Mouse (Mus musculus) kidney, embryonic 14.5 days (tissue): ENCODE results near the gene Eri3. TPM values are rescaled to one million over a fixed set of nuclear protein-coding genes. Genes with fewer than 3 reads are reported as not detected.
A peak's percentile ranks its signal among the peaks of the same experiment; 100 is the strongest.

ENCODE experiments used
- ATAC-seq: fragments of 200-750 bp; cut with Nextera tagmentation; 2 replicates; pipeline ENCODE4 v1.8.0; 2017; ENCODE audit warnings: moderate number of reproducible peaks, mild to moderate bottlenecking, moderate TSS enrichment, moderate library complexity; ENCODE audit not compliant: low FRiP score, low TSS enrichment
- H3K27ac ChIP-seq: fragments of 300-500 bp; sonication (generic); 2 replicates; pipeline ENCODE4 v1.5.1; 2014; ENCODE audit warnings: low read depth, mild to moderate bottlenecking, low read length, moderate library complexity, mixed read lengths
- H3K27me3 ChIP-seq: fragments of 300-500 bp; sonication (generic); 2 replicates; pipeline ENCODE4 v1.6.1; 2014; ENCODE audit warnings: mild to moderate bottlenecking, low read length; ENCODE audit not compliant: control insufficient read depth, insufficient read depth
- H3K36me3 ChIP-seq: fragments of 300-500 bp; sonication (generic); 2 replicates; pipeline ENCODE4 v1.6.1; 2014; ENCODE audit warnings: low read length, mixed read lengths; ENCODE audit not compliant: control insufficient read depth, insufficient read depth
- H3K4me1 ChIP-seq: fragments of 300-500 bp; sonication (generic); 2 replicates; pipeline ENCODE4 v1.6.1; 2014; ENCODE audit warnings: low read length, mixed read lengths; ENCODE audit not compliant: control insufficient read depth, insufficient read depth
- H3K4me2 ChIP-seq: fragments of 300-500 bp; sonication (generic); replicated peaks from 2 replicates; pipeline ENCODE4 v1.6.1; 2014; ENCODE audit warnings: low read depth, mild to moderate bottlenecking, low read length
- H3K4me3 ChIP-seq: fragments of 300-500 bp; sonication (generic); 2 replicates; pipeline ENCODE4 v1.5.1; 2014; ENCODE audit warnings: mild to moderate bottlenecking, low read length
- H3K9ac ChIP-seq: fragments of 300-500 bp; sonication (generic); 2 replicates; pipeline ENCODE4 v1.6.1; 2014; ENCODE audit warnings: low read depth, mild to moderate bottlenecking, low read length, moderate library complexity
- H3K9me3 ChIP-seq: fragments of 300-500 bp; sonication (generic); 2 replicates; pipeline ENCODE4 v1.6.1; 2016; ENCODE audit warnings: low read length; ENCODE audit not compliant: control insufficient read depth
- WGBS: fragments of 180-500 bp; shearing (Covaris S2); extraction: QIAGEN DNeasy Blood & Tissue Kit; methylation state at CpG from one replicate; pipeline ENCODE4 v1.1.7; 2014; 5-methylcytosine and 5-hydroxymethylcytosine counted together
- polyA plus RNA-seq: library from polyadenylated mRNA; unstranded; fragments of >200 nt; fragmentation: Nextera tagmentation; extraction: Ambion mirVana; gene quantifications from 2 replicates; pipeline ENCODE4 v1.2.1, GENCODE M21; 2014

The Eri3 gene
- polyA plus RNA-seq = 138 and 161 TPM in 2 replicates

GRCm38 (mm10) chr4:117550140-117550851 is at the start of gene Eri3:
Gene Eri3 (plus strand): TSS chr4:117550365.
- WGBS = under 1% methylated on average over 50 of the region's 53 CpGs
- peak within 1 kb of the TSS; percentile 92 for H3K4me3 ChIP-seq
- peak within 1 kb of the TSS; percentile 74 for H3K27ac ChIP-seq
- peak within 1 kb of the TSS; percentile 89 for H3K9ac ChIP-seq
- H3K27me3 ChIP-seq = no peaks in the 10 kb centered on the region
- H3K4me1 ChIP-seq = peaks cover 8% of the 10 kb centered on the region; the same call in 1 of the 2 replicates
- ATAC-seq = peak; percentile 99
- H3K9me3 ChIP-seq = no peaks in the 10 kb centered on the region
- peak within 1 kb of the TSS; percentile 86 for H3K4me2 ChIP-seq
- H3K36me3 ChIP-seq = no peaks in the 10 kb centered on the region

- Histone ChIP-seq H3K4me3 (no peak overlapping the region), H3K9me3 (no peaks in the 10 kb centered on the region), H3K36me3 (no peaks in the 10 kb centered on the region), H3K4me1 (no peaks in the 10 kb centered on the region), H3K4me2 (no peak overlapping the region), H3K9ac (no peak overlapping the region), H3K27me3 (no peaks in the 10 kb centered on the region; the same call in 1 of the 2 replicates), H3K27ac (no peak overlapping the region)
- WGBS = 86% methylated on average over 4 of the region's 4 CpGs
- no peak for ATAC-seq
Observed at GRCm38 (mm10) chr4:117518246-117518645, 31.9 kb upstream of the Eri3 start.

GRCm38 (mm10) chr4:117521350-117521749 is 28.8 kb upstream of the Eri3 start:
- H3K4me2 ChIP-seq = no peak overlapping the region
- no peaks in the 10 kb centered on the region for H3K36me3 ChIP-seq
- no peak overlapping the region for H3K9ac ChIP-seq
- no peak for ATAC-seq
- WGBS = 73% methylated on average over 2 of the region's 2 CpGs
- no peaks in the 10 kb centered on the region for H3K4me1 ChIP-seq
- H3K27me3 ChIP-seq = no peaks in the 10 kb centered on the region; the same call in 1 of the 2 replicates
- H3K9me3 ChIP-seq = no peaks in the 10 kb centered on the region
- no peak overlapping the region for H3K4me3 ChIP-seq
- no peak overlapping the region for H3K27ac ChIP-seq

- Histone ChIP-seq H3K4me3 (no peak overlapping the region), H3K36me3 (no peaks in the 10 kb centered on the region), H3K27ac (no peak overlapping the region), H3K4me2 (no peak overlapping the region), H3K9ac (no peak overlapping the region), H3K9me3 (no peaks in the 10 kb centered on the region), H3K27me3 (peaks cover 9% of the 10 kb centered on the region), H3K4me1 (no peaks in the 10 kb centered on the region)
- WGBS = 93% methylated on average over 5 of the region's 5 CpGs
- no peak for ATAC-seq
Observed at GRCm38 (mm10) chr4:117525990-117526389, 24.2 kb upstream of the Eri3 start.

GRCm38 (mm10) chr4:117527116-117527899 is 22.9 kb upstream of the Eri3 start:
- no peaks in the 10 kb centered on the region for H3K36me3 ChIP-seq
- no peak overlapping the region for H3K27ac ChIP-seq
- no peaks in the 10 kb centered on the region for H3K9me3 ChIP-seq
- WGBS = 41% methylated on average over 9 of the region's 9 CpGs
- H3K9ac ChIP-seq = no peak overlapping the region
- no peak overlapping the region for H3K4me2 ChIP-seq
- peaks cover 9% of the 10 kb centered on the region for H3K27me3 ChIP-seq
- no peak overlapping the region for H3K4me3 ChIP-seq
- H3K4me1 ChIP-seq = no peaks in the 10 kb centered on the region
- no peak for ATAC-seq

GRCm38 (mm10) chr4:117527952-117528351 is 22.2 kb upstream of the Eri3 start:
- no peaks in the 10 kb centered on the region for H3K4me1 ChIP-seq
- no peak overlapping the region for H3K9ac ChIP-seq
- no peak overlapping the region for H3K4me2 ChIP-seq
- no peak overlapping the region for H3K27ac ChIP-seq
- H3K27me3 ChIP-seq = peaks cover 9% of the 10 kb centered on the region; the same call in 1 of the 2 replicates
- no peaks in the 10 kb centered on the region for H3K9me3 ChIP-seq
- 28% methylated on average over 1 of the region's 1 CpGs for whole genome bisulfite sequencing
- H3K36me3 ChIP-seq = no peaks in the 10 kb centered on the region
- no peak overlapping the region for H3K4me3 ChIP-seq
- ATAC-seq = peak; percentile 71

GRCm38 (mm10) chr4:117529843-117530242 is 20.3 kb upstream of the Eri3 start:
- peaks cover 9% of the 10 kb centered on the region; the same call in 1 of the 2 replicates for H3K27me3 ChIP-seq
- no peaks in the 10 kb centered on the region for H3K9me3 ChIP-seq
- H3K4me2 ChIP-seq = no peak overlapping the region
- ATAC-seq = no peak
- no peak overlapping the region for H3K9ac ChIP-seq
- no peak overlapping the region for H3K27ac ChIP-seq
- H3K4me1 ChIP-seq = no peaks in the 10 kb centered on the region
- no peak overlapping the region for H3K4me3 ChIP-seq
- 82% methylated on average over 4 of the region's 4 CpGs for WGBS
- H3K36me3 ChIP-seq = no peaks in the 10 kb centered on the region

GRCm38 (mm10) chr4:117535496-117536200 is 14.5 kb upstream of the Eri3 start:
- 56% methylated on average over 9 of the region's 9 CpGs for WGBS
- no peaks in the 10 kb centered on the region for H3K9me3 ChIP-seq
- H3K27ac ChIP-seq = no peak overlapping the region
- H3K36me3 ChIP-seq = no peaks in the 10 kb centered on the region
- H3K4me3 ChIP-seq = no peak overlapping the region
- H3K4me2 ChIP-seq = no peak overlapping the region
- no peak overlapping the region for H3K9ac ChIP-seq
- ATAC-seq = no peak
- H3K27me3 ChIP-seq = no peaks in the 10 kb centered on the region
- H3K4me1 ChIP-seq = peaks cover 9% of the 10 kb centered on the region; the same call in 1 of the 2 replicates
